Mouse (Mus musculus) B cell, adult (primary cell): ENCODE measurements around the gene Zfp644. TPM values are rescaled to one million over a fixed set of nuclear protein-coding genes. Genes with fewer than 3 reads are reported as not detected.

ENCODE experiments used
- total RNA-seq: library from RNA; stranded (reverse); gene quantifications from 4 replicates; pipeline ENCODE4 v1.2.4, GENCODE M21; 2023; ENCODE audit not compliant: inconsistent age

The Zfp644 gene
- 140 to 156 TPM (median 144 TPM) in 4 replicates for total RNA-seq

GRCm38 (mm10) chr5:106696396-106697337, at the start of gene Zfp644:
TSS of gene Zfp644 (minus strand) at chr5:106697287.

GRCm38 (mm10) chr5:106608798-106609197, 88.3 kb downstream of the Zfp644 start, which contains the start of gene Gm17304:
TSS of gene Gm17304 (plus strand) at chr5:106609098.

Other genes starting within 250 kb of the Zfp644 start
- gene Barhl2, start 239.1 kb downstream of the Zfp644 start, total RNA-seq, result not detected in 4 replicates
- gene Gm17304, start 88.2 kb downstream of the Zfp644 start, total RNA-seq, result not detected in 4 replicates
- gene Hfm1, start 229.0 kb upstream of the Zfp644 start, total RNA-seq, result not detected in 4 replicates